Mouse (Mus musculus) heart, embryonic 13.5 days (tissue): ENCODE data around the gene Apol8. TPM values are rescaled to one million over a fixed set of nuclear protein-coding genes. Genes with fewer than 3 reads are reported as not detected.

ENCODE experiments used
- ATAC-seq: fragments of 200-750 bp; cut with Nextera tagmentation; 2 replicates; pipeline ENCODE4 v1.8.0; 2017; ENCODE audit warnings: moderate TSS enrichment; ENCODE audit not compliant: insufficient number of reproducible peaks, low FRiP score, low TSS enrichment; ENCODE audit errors: extremely low read depth
- H3K27ac ChIP-seq: fragments of 300-500 bp; sonication (generic); replicated peaks from 2 replicates; pipeline ENCODE4 v1.5.1; 2015; ENCODE audit warnings: moderate library complexity, mild to moderate bottlenecking, inconsistent platforms
- H3K27me3 ChIP-seq: fragments of 300-500 bp; sonication (generic); replicated peaks from 2 replicates; pipeline ENCODE4 v1.6.1; 2015; ENCODE audit warnings: mild to moderate bottlenecking, inconsistent platforms
- H3K36me3 ChIP-seq: fragments of 300-500 bp; sonication (generic); 2 replicates; pipeline ENCODE4 v1.6.1; 2015; ENCODE audit warnings: mild to moderate bottlenecking, inconsistent platforms
- H3K4me1 ChIP-seq: fragments of 300-500 bp; sonication (generic); 2 replicates; pipeline ENCODE4 v1.6.1; 2015; ENCODE audit warnings: inconsistent platforms
- H3K4me2 ChIP-seq: fragments of 300-500 bp; sonication (generic); 2 replicates; pipeline ENCODE4 v1.6.1; 2015; ENCODE audit warnings: inconsistent platforms, mild to moderate bottlenecking, moderate library complexity
- H3K4me3 ChIP-seq: fragments of 300-500 bp; sonication (generic); 2 replicates; pipeline ENCODE4 v1.5.1; 2015; ENCODE audit warnings: moderate library complexity, mild to moderate bottlenecking, inconsistent platforms
- H3K9ac ChIP-seq: fragments of 300-500 bp; sonication (generic); 2 replicates; pipeline ENCODE4 v1.6.1; 2015; ENCODE audit warnings: inconsistent platforms, mild to moderate bottlenecking, moderate library complexity
- H3K9me3 ChIP-seq: fragments of 300-500 bp; sonication (generic); 2 replicates; pipeline ENCODE4 v1.6.1; 2016; ENCODE audit warnings: inconsistent platforms
- WGBS: fragments of 180-500 bp; shearing (Covaris S2); methylation state at CpG from one replicate; pipeline ENCODE4 v1.1.7; 2015; ENCODE audit warnings: mixed read lengths; 5-methylcytosine and 5-hydroxymethylcytosine counted together
- polyA plus RNA-seq: library from polyadenylated mRNA; unstranded; fragments of >200 nt; fragmentation: Nextera tagmentation; extraction: Ambion mirVana; gene quantifications from 2 replicates; pipeline ENCODE4 v1.2.1, GENCODE M21; 2015

Gene Apol8
- polyA plus RNA-seq, 1 experiment from 2014 or later = 0.32 TPM

- Histone ChIP-seq H3K4me3 (no peak overlapping the region), H3K9ac (no peak overlapping the region), H3K27me3 (no peaks in the 10 kb centered on the region), H3K4me1 (no peaks in the 10 kb centered on the region; the same call in 1 of the 2 replicates), H3K9me3 (no peaks in the 10 kb centered on the region), H3K27ac (no peak overlapping the region), H3K4me2 (no peak overlapping the region), H3K36me3 (peaks cover 100% of the 10 kb centered on the region)
- ATAC-seq = no peak
- WGBS = 68% methylated on average over 1 of the region's 1 CpGs
Measured at GRCm38 (mm10) chr15:77785807-77786206, 29.0 kb upstream of the Apol8 start.

- WGBS = 72% methylated on average over 22 of the region's 22 CpGs
- Histone ChIP-seq H3K9me3 (no peaks in the 10 kb centered on the region), H3K36me3 (peaks cover 100% of the 10 kb centered on the region), H3K4me3 (no peak overlapping the region), H3K27me3 (no peaks in the 10 kb centered on the region), H3K4me2 (no peak overlapping the region), H3K4me1 (no peaks in the 10 kb centered on the region), H3K27ac (no peak overlapping the region), H3K9ac (no peak overlapping the region)
- ATAC-seq = no peak
Measured at GRCm38 (mm10) chr15:77784039-77784824, 27.4 kb upstream of the Apol8 start.

GRCm38 (mm10) chr15:77782449-77783014 is 25.7 kb upstream of the Apol8 start:
- no peak overlapping the region for H3K9ac ChIP-seq
- no peaks in the 10 kb centered on the region for H3K4me1 ChIP-seq
- no peaks in the 10 kb centered on the region for H3K9me3 ChIP-seq
- WGBS = 80% methylated on average over 11 of the region's 11 CpGs
- no peak overlapping the region for H3K27ac ChIP-seq
- ATAC-seq = no peak
- H3K4me3 ChIP-seq = no peak overlapping the region
- H3K4me2 ChIP-seq = no peak overlapping the region
- H3K27me3 ChIP-seq = no peaks in the 10 kb centered on the region
- peaks cover 100% of the 10 kb centered on the region for H3K36me3 ChIP-seq

GRCm38 (mm10) chr15:77775186-77775963 is 18.6 kb upstream of the Apol8 start:
- Histone ChIP-seq H3K36me3 (peaks cover 99% of the 10 kb centered on the region), H3K27ac (no peak overlapping the region), H3K4me3 (no peak overlapping the region), H3K9ac (no peak overlapping the region), H3K4me2 (no peak overlapping the region), H3K9me3 (no peaks in the 10 kb centered on the region), H3K4me1 (no peaks in the 10 kb centered on the region), H3K27me3 (no peaks in the 10 kb centered on the region)
- ATAC-seq = 0 out of 2 replicates have a peak, but pooled peaks have one; percentile 13
- WGBS = 65% methylated on average over 20 of the region's 20 CpGs

- no peaks in the 10 kb centered on the region for H3K9me3 ChIP-seq
- H3K4me3 ChIP-seq = no peak overlapping the region
- no peak overlapping the region for H3K9ac ChIP-seq
- H3K27me3 ChIP-seq = no peaks in the 10 kb centered on the region
- ATAC-seq = no peak
- H3K27ac ChIP-seq = no peak overlapping the region
- 93% methylated on average over 10 of the region's 10 CpGs for WGBS
- H3K4me1 ChIP-seq = no peaks in the 10 kb centered on the region
- peaks cover 99% of the 10 kb centered on the region for H3K36me3 ChIP-seq
- no peak overlapping the region for H3K4me2 ChIP-seq
Measured at GRCm38 (mm10) chr15:77774303-77774702, 17.5 kb upstream of the Apol8 start.

GRCm38 (mm10) chr15:77773099-77773915 is 16.5 kb upstream of the Apol8 start:
- ATAC-seq = no peak
- H3K27me3 ChIP-seq = no peaks in the 10 kb centered on the region
- H3K27ac ChIP-seq = no peak overlapping the region
- no peak overlapping the region for H3K4me3 ChIP-seq
- H3K4me1 ChIP-seq = no peaks in the 10 kb centered on the region
- 78% methylated on average over 19 of the region's 19 CpGs for WGBS
- H3K4me2 ChIP-seq = no peak overlapping the region
- H3K36me3 ChIP-seq = peaks cover 99% of the 10 kb centered on the region
- no peak overlapping the region for H3K9ac ChIP-seq
- no peaks in the 10 kb centered on the region for H3K9me3 ChIP-seq

- Histone ChIP-seq H3K4me1 (no peaks in the 10 kb centered on the region), H3K27me3 (no peaks in the 10 kb centered on the region), H3K4me3 (no peak overlapping the region), H3K4me2 (no peak overlapping the region), H3K36me3 (peaks cover 99% of the 10 kb centered on the region), H3K9ac (no peak overlapping the region), H3K27ac (no peak overlapping the region), H3K9me3 (no peaks in the 10 kb centered on the region)
- WGBS = 91% methylated on average over 9 of the region's 9 CpGs
- no peak for ATAC-seq
Measured at GRCm38 (mm10) chr15:77770942-77771341, 14.1 kb upstream of the Apol8 start.

GRCm38 (mm10) chr15:77770341-77770740 is 13.5 kb upstream of the Apol8 start:
- no peak for ATAC-seq
- Histone ChIP-seq H3K9me3 (no peaks in the 10 kb centered on the region), H3K27me3 (no peaks in the 10 kb centered on the region), H3K27ac (no peak overlapping the region), H3K36me3 (peaks cover 99% of the 10 kb centered on the region), H3K4me1 (no peaks in the 10 kb centered on the region), H3K4me2 (no peak overlapping the region), H3K9ac (no peak overlapping the region), H3K4me3 (no peak overlapping the region)
- 91% methylated on average over 5 of the region's 5 CpGs for WGBS

GRCm38 (mm10) chr15:77766981-77767380 is 10.2 kb upstream of the Apol8 start:
- no peaks in the 10 kb centered on the region for H3K4me1 ChIP-seq
- ATAC-seq = no peak
- 89% methylated on average over 11 of the region's 11 CpGs for WGBS
- no peaks in the 10 kb centered on the region for H3K27me3 ChIP-seq
- no peak overlapping the region for H3K4me2 ChIP-seq
- no peak overlapping the region for H3K4me3 ChIP-seq
- H3K27ac ChIP-seq = no peak overlapping the region
- no peaks in the 10 kb centered on the region for H3K9me3 ChIP-seq
- H3K9ac ChIP-seq = no peak overlapping the region
- H3K36me3 ChIP-seq = peaks cover 100% of the 10 kb centered on the region

GRCm38 (mm10) chr15:77765484-77766093 is 8.8 kb upstream of the Apol8 start:
- no peak overlapping the region for H3K4me2 ChIP-seq

More at GRCm38 (mm10) chr15:77765484-77766093, 8.8 kb upstream of the Apol8 start:
- no peak overlapping the region for H3K9ac ChIP-seq
- peaks cover 100% of the 10 kb centered on the region for H3K36me3 ChIP-seq
- no peaks in the 10 kb centered on the region for H3K9me3 ChIP-seq
- ATAC-seq = no peak
- H3K4me1 ChIP-seq = no peaks in the 10 kb centered on the region
- H3K27me3 ChIP-seq = no peaks in the 10 kb centered on the region
- no peak overlapping the region for H3K4me3 ChIP-seq
- 90% methylated on average over 16 of the region's 16 CpGs for WGBS
- H3K27ac ChIP-seq = no peak overlapping the region
